Mouse (Mus musculus): ENCODE measurements around the gene Srl. TPM values are rescaled to one million over a fixed set of nuclear protein-coding genes. Genes with fewer than 3 reads are reported as not detected.
A peak's percentile ranks its signal among the peaks of the same experiment; 100 is the strongest.

The Srl gene
- total and polyA plus RNA-seq, 3 experiments = 14.6 to 15.3 TPM; not detected in 1

DNA sequence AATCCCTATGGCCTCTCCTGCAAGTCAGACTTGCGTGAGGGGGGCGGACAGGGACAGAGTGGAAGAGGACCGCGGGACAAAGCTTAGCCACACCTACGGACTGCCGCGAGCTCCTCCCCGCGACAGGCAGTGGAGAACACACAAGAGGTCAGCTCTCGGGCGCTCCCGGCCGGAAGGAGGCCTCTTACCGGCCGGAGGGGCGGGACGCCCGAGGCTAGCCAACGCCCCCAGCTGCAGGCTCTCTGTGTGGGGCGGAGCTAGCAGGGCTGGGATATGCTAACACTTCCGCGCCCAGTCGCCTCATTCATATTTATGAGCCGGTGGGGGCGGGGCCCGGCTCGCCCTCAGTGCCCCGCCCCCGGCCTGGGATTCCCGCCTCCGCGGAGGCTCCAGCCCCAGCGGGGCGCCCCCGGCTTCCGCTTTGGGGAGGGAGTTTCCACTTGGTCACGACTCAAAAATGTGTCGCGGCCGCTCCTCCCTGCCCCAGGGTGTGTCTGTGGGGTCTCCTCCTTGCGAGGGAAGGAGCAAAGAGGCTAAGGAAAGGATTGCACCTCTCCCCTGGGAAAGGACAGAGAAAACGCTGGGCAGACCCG lies 45.0 kb upstream of the Srl start (continued):
- TF ChIP-seq EP300 (IDR thresholded peaks at IDR 0.05; ENCODE audit: low read depth in 1 of 2, low read length in 2 of 2) (peak in 1 of 2 experiments; percentile 34; a peak in 1 of 4 replicates), KAT2A (conservative IDR thresholded peaks at IDR 0.05; ENCODE audit: low read depth, low read length) (no peak), CHD1 (IDR thresholded peaks at IDR 0.05; ENCODE audit: low read depth, low read length) (no peak)

DNA sequence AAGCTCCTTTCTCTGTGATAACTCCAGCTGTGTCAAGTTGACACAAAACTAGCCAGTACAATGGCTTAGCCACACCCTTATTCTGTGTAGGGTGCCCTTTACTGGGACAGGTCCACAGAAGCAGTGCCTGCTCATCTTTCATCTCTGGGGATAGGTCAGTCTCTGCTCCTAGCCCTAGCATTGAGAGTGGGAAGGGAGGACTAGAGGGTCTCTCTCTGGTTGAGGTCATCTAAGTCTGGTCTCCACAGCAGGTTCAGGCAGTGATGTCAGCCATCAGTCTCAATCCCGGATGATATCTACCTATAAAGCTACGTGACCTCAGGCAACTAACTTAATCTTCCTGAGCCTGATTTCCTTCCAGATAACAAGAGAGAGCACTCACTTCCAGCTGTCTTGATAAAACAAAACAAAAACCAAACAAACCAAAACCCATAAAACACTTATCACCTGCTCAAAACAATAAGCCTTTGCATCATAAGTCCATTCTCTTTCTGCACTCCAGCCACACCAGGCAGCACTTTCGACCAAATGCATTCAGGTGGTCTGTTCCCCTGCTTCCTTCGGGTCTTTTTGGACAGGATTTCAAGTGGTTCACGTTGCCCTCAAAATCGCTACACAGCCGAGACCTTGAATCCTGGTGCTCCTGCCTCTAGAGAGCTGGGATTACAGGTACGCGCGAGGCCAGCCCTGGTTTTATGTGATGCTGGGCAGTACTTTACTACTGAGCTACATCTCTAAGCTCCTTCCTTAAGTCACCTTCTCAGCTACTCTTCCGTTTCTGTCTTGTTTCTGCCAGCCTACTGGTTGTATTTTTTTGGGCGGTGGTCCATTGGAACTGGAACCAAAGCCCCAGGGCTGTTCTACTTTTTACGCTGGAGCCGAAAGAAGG lies 44.3 kb upstream of the Srl start:
- Histone ChIP-seq H3K79me2 (ENCODE audit: control insufficient read depth, insufficient read depth, low read length, poor library complexity) (no peaks in the 10 kb centered on the region), H3K27ac (ENCODE audit: control insufficient read depth, low read depth, low read length) (0 out of 2 replicates have a peak overlapping the region, but pooled peaks have one; percentile 5), H3K9ac (ENCODE audit: control insufficient read depth, low read depth, low read length, poor library complexity, severe bottlenecking) (peak overlapping the region; percentile 59), H3K36me3 (ENCODE audit: control insufficient read depth in 1 of 2, insufficient read depth in 2 of 2, low read length in 2 of 2) (peaks cover 0 to 21% of the 10 kb centered on the region in 2 experiments; a peak in 2 of 4 replicates), H3K4me3 (ENCODE audit: control insufficient read depth in 1 of 2, insufficient read depth in 1 of 2, low read depth in 2 of 2, low read length in 2 of 2) (peak overlapping the region; percentile 71 to 75), H3K9me3 (replicated peaks; ENCODE audit: insufficient read depth, low read length) (no peaks in the 10 kb centered on the region), H3K4me1 (ENCODE audit: control insufficient read depth in 1 of 2, insufficient read depth in 2 of 2, low read length in 2 of 2) (peaks cover 12 to 35% of the 10 kb centered on the region in 2 experiments), H3K27me3 (ENCODE audit: control insufficient read depth in 1 of 2, insufficient read depth in 2 of 2, low read length in 2 of 2) (no peaks in the 10 kb centered on the region)
- TF ChIP-seq RCOR1 (IDR thresholded peaks at IDR 0.05; ENCODE audit: low read depth, low read length) (0 out of 2 replicates have a peak, but pooled peaks have one; percentile 10), EP300 (IDR thresholded peaks at IDR 0.05; ENCODE audit: low read depth in 1 of 2, low read length in 2 of 2) (0 out of 4 replicates have a peak, but pooled peaks of 1 of the 2 experiments have one; percentile 14), POLR2AphosphoS2 (IDR thresholded peaks at IDR 0.05; ENCODE audit: low read length) (no peak), ZKSCAN1 (IDR thresholded peaks at IDR 0.05; ENCODE audit: low read depth, low read length) (peak; percentile 67; the same call in 1 of the 2 replicates), ETS1 (IDR thresholded peaks at IDR 0.05; ENCODE audit: low read depth, low read length) (peak; percentile 62), HCFC1 (IDR thresholded peaks at IDR 0.05; ENCODE audit: low read depth, low read length) (no peak), GATA1 (IDR thresholded peaks at IDR 0.05; ENCODE audit: low read depth, low read length) (peak; percentile 58), CHD1 (IDR thresholded peaks at IDR 0.05; ENCODE audit: low read depth, low read length) (no peak), NELFE (IDR thresholded peaks at IDR 0.05; ENCODE audit: low read depth, low read length) (0 out of 2 replicates have a peak, but pooled peaks have one; percentile 5)
- no peak for DNase-seq (ENCODE audit: low read depth, low spot score)

DNA sequence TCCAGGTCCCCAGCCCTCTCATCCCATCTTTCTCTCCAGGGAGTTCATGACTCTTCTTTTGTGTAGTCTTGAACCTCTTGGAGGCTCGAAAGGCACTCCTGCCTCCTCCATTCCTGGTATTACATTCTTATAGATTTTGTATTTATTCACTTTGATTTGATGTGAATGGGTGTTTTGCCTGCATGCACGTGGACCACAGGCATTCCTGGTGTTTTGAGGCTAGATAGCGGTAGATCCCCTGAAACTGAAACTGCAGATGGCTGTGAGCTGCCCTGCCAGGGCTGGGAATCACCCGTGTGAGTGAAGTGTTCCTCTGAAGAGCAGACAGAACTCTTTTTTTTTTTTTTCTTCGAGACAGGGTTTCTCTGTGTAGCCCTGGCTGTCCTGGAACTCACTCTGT lies 42.8 kb upstream of the Srl start:
- DNase-seq (ENCODE audit: low read depth, low spot score) = no peak
- no peak for TF ChIP-seq ZNF384 (IDR thresholded peaks at IDR 0.05; ENCODE audit: low read depth, low read length)
- no peaks in the 10 kb centered on the region for H3K9me3 ChIP-seq (replicated peaks; ENCODE audit: insufficient read depth, low read length)
- no peak overlapping the region for H3K27ac ChIP-seq (ENCODE audit: control insufficient read depth, low read depth, low read length)
- H3K79me2 ChIP-seq (ENCODE audit: control insufficient read depth, insufficient read depth, low read length, poor library complexity) = no peaks in the 10 kb centered on the region
- no peak overlapping the region for H3K9ac ChIP-seq (ENCODE audit: control insufficient read depth, low read depth, low read length, poor library complexity, severe bottlenecking)
- H3K4me3 ChIP-seq (ENCODE audit: control insufficient read depth in 1 of 2, insufficient read depth in 1 of 2, low read depth in 2 of 2, low read length in 2 of 2) = no peak overlapping the region; a peak in 2 of 4 replicates
- H3K36me3 ChIP-seq (ENCODE audit: control insufficient read depth in 1 of 2, insufficient read depth in 2 of 2, low read length in 2 of 2) = peaks cover 0 to 21% of the 10 kb centered on the region in 2 experiments; a peak in 2 of 4 replicates
- no peaks in the 10 kb centered on the region for H3K27me3 ChIP-seq (ENCODE audit: control insufficient read depth in 1 of 2, insufficient read depth in 2 of 2, low read length in 2 of 2)
- peaks cover 12 to 35% of the 10 kb centered on the region in 2 experiments for H3K4me1 ChIP-seq (ENCODE audit: control insufficient read depth in 1 of 2, insufficient read depth in 2 of 2, low read length in 2 of 2)

Measured in MEL (cell line).